Mouse (Mus musculus): ENCODE measurements around the gene 1700024G13Rik.
"Not testable (repeated sequence)": the region's sequence is repeated elsewhere in the genome, so short reads cannot be mapped to it uniquely, and the experiment has no call there.

1700024G13Rik gene

DNA sequence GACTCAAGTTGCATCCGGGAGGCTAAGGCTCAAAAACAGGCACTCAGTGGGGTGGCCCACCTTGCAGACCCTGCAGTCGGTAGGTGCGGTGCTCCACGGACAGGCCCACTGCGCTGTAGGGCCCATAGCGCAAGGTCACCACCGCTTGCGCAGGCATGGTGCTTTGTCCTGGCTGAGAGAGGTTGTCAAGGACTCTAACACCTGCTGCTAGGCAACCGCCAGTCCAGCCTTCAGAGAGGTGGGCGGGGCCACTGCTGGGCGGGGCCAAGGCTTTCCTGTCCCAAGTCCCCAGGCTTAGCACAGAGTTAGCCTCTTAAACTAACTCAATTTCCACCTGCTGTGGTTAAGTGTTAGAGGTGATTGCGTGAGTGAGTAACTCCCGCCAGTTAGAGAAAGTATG, at the start of gene 1700024G13Rik:
TSS of gene 1700024G13Rik (minus strand) at position 196 of the 400 bp plus-strand sequence.
- CTCF ChIA-PET: no interaction called here

GRCm38 (mm10) chr14:32437352-32437793, 49.2 kb upstream of the 1700024G13Rik start:
- CTCF ChIA-PET: no interaction called here

- CTCF ChIA-PET: interaction anchor here (0.5 kb wide), 1 partner anchor 29 kb away, joined by 5 read pairs; no protein-coding TSS in a partner anchor
Observed at GRCm38 (mm10) chr14:32429030-32429602, 40.9 kb upstream of the 1700024G13Rik start.

GRCm38 (mm10) chr14:32423946-32424345, 35.8 kb upstream of the 1700024G13Rik start:
- CTCF ChIA-PET: no interaction called here

- CTCF ChIA-PET: no interaction called here
Observed at GRCm38 (mm10) chr14:32418747-32419146, 30.6 kb upstream of the 1700024G13Rik start.

- CTCF ChIA-PET: interaction anchor here (0.6 kb wide), 1 partner anchor 21 kb away, joined by 3 read pairs; no protein-coding TSS in a partner anchor
Observed at GRCm38 (mm10) chr14:32412075-32412474, 23.9 kb upstream of the 1700024G13Rik start.

- CTCF ChIA-PET: no interaction called here
Observed at GRCm38 (mm10) chr14:32410084-32410483, 21.9 kb upstream of the 1700024G13Rik start.

- CTCF ChIA-PET: interaction anchor here (0.6 to 0.9 kb wide), 2 partner anchors 182 to 527 kb away, joined by 3 read pairs; no protein-coding TSS in a partner anchor
Observed at GRCm38 (mm10) chr14:32405399-32405798, 17.2 kb upstream of the 1700024G13Rik start.

GRCm38 (mm10) chr14:32381619-32382018, 6.6 kb downstream of the 1700024G13Rik start:
- CTCF ChIA-PET: no interaction called here

GRCm38 (mm10) chr14:32381066-32381465, 7.1 kb downstream of the 1700024G13Rik start:
- CTCF ChIA-PET: no interaction called here

DNA sequence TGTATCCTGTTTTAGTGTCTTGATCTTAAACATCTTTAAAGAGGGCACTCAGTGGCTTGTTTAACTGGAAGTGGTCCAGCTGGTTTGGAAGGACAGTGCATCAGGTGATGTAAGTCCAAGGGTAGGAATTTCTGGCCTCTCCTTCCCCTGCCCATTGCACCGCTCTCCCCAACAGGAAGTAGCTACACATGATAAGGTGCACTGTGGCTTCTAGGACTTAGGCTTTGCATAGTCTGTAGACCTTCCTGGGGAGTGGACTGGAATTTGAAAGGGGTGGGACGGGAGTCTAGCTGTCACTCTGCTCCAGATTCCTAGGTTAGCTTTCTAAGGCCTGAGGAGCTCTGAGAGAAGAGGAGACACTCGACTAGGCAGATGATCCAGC, 8.1 kb downstream of the 1700024G13Rik start:
- CTCF ChIA-PET: no interaction called here

- CTCF ChIA-PET: interaction anchor here (0.8 kb wide), 1 partner anchor 149 kb away, joined by 3 read pairs; no protein-coding TSS in a partner anchor
Observed at GRCm38 (mm10) chr14:32379395-32380098, 8.6 kb downstream of the 1700024G13Rik start.

DNA sequence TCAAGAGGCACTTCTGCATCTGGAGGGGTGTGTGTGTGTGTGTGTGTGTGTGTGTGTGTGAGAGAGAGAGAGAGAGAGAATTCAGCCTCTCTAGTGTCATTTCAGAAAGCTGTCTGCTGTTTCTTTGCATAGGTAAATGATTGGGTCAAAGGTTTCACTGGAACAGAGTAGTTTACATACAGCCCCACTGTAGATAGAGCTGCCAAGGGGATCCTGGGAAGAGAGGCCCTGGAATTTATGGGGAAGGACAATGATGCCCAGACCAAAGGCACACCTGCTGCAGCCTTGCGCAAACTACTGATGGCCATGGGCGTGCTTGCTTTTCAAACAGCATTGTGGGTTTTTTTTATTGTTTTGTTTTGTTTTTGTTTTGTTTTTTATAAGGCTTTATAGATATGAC, 15.7 kb downstream of the 1700024G13Rik start:
- CTCF ChIA-PET: no interaction called here

DNA sequence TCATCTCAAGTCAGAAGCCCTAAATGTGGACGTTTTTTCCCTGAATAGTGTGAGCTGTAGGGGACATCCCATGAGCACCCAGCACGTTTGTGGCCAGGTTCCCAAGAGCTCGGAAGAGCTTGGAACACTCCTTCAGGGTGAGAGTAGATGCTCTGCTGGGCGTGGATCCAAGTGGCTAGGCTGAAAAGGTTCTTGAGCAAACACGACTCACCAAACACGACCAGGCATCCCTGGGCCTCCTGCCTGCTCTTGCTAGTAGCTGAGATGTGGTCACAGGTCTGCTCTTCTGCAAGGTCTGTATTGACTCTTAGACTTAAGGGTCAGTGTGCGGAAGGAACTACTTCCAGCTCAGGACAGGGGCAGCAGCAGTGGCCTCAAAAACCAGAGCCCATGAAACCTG, 18.4 kb downstream of the 1700024G13Rik start:
- CTCF ChIA-PET: no interaction called here

GRCm38 (mm10) chr14:32364359-32364758, 23.8 kb downstream of the 1700024G13Rik start:
- CTCF ChIA-PET: interaction anchor here (0.7 kb wide), 1 partner anchor 46 kb away, joined by 3 read pairs; no protein-coding TSS in a partner anchor

GRCm38 (mm10) chr14:32351181-32351920, 36.8 kb downstream of the 1700024G13Rik start:
- CTCF ChIA-PET: not testable (repeated sequence)

DNA sequence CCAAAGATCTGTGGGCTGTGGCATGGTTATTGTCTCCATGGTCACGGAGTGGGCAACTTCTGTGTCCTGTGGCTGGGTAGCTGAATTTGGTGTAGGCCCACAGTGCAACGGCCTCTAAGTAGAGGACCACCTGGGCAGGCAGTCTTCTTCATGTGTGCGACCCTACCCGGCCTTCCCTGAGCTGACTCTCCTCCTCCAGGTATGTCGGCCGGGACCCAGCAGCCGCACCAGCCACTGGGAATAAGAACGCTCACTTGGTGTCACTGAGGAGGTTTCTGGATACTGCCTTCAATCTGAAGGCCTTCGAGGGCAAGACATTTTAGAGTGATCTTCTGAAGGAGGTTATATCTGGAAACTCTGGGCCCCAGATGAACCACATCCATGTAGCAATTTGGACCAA, 40.9 kb downstream of the 1700024G13Rik start:
- CTCF ChIA-PET: no interaction called here

DNA sequence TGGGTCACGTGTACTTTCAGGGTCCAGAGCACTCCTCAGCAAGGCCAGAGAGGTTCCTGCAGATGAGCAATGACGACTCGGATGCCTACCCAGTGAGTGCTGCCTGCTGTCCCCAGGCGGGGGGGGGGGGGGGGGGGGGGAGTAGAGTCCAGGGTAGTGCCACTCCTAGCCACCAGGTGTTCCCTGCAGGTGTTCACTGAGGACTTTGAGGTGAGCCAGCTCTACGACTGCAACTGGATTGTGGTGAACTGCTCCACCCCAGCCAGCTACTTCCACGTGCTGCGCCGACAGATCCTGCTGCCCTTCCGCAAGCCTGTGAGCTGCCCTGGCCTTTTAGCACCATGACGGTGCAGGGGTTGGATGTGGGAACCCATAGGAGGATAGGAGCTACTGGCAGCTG, 43.5 kb downstream of the 1700024G13Rik start:
- CTCF ChIA-PET: no interaction called here

DNA sequence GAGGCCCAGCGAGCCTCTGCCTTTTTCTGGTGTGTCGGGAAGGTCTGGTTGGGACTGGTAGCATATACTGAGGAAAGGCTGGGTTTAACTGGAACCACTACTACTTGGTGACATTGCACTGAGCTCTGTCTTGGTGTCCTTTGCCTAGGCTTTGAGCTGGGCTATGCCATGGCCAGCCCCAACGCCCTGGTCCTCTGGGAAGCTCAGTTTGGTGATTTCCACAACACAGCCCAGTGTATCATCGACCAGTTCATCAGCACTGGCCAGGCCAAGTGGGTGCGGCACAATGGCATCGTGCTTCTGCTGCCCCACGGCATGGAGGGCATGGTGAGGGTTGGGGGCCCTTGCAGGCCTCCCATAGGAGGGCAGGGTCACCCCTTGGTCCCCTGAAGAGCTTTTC, 44.0 kb downstream of the 1700024G13Rik start:
- CTCF ChIA-PET: no interaction called here

- CTCF ChIA-PET: no interaction called here
Observed at GRCm38 (mm10) chr14:32341823-32342222, 46.4 kb downstream of the 1700024G13Rik start.

GRCm38 (mm10) chr14:32336547-32336946, 51.6 kb downstream of the 1700024G13Rik start:
- CTCF ChIA-PET: no interaction called here

GRCm38 (mm10) chr14:32336021-32336420, 52.2 kb downstream of the 1700024G13Rik start:
- CTCF ChIA-PET: no interaction called here

Data from spleen, embryonic (tissue).